Mouse (Mus musculus) C2C12 (cell line): Measurements from ENCODE around the gene Gopc. TPM values are rescaled to one million over a fixed set of nuclear protein-coding genes. Genes with fewer than 3 reads are reported as not detected.

Source experiments
- H3K27me3 ChIP-seq: one replicate; pipeline ENCODE4 v1.6.1; 2011; ENCODE audit not compliant: control insufficient read depth, insufficient read depth, insufficient read length
- H3K36me3 ChIP-seq: one replicate; pipeline ENCODE4 v1.6.1; 2011; ENCODE audit not compliant: control insufficient read depth, insufficient read depth
- H3K4me3 ChIP-seq: one replicate; pipeline ENCODE4 v1.5.1; 2011; ENCODE audit warnings: mild to moderate bottlenecking, control low read depth; ENCODE audit not compliant: poor library complexity, insufficient read depth, severe bottlenecking
- H3K79me2 ChIP-seq: one replicate; pipeline ENCODE4 v1.6.1; 2011; ENCODE audit not compliant: control insufficient read depth, insufficient read depth
- H3K79me3 ChIP-seq: one replicate; pipeline ENCODE4 v1.6.1; 2011; ENCODE audit warnings: low read depth, control low read depth
- H3ac ChIP-seq: one replicate; pipeline ENCODE3; 2011; ENCODE audit warnings: low read depth; ENCODE audit not compliant: control insufficient read depth, insufficient read length
- CEBPB ChIP-seq: IDR thresholded peaks from one replicate; pipeline ENCODE4 v1.6.1; 2011; ENCODE audit warnings: low read depth, mild to moderate bottlenecking, control low read depth, moderate library complexity
- CTCF ChIP-seq: IDR thresholded peaks from one replicate; pipeline ENCODE4 v1.5.1; 2011; ENCODE audit not compliant: control insufficient read depth, insufficient read depth, insufficient read length
- FOSL1 ChIP-seq: IDR thresholded peaks from one replicate; pipeline ENCODE4 v1.8.0; 2011; ENCODE audit warnings: mild to moderate bottlenecking, low read length; ENCODE audit not compliant: poor library complexity, insufficient read depth, severe bottlenecking
- MAX ChIP-seq: IDR thresholded peaks from one replicate; pipeline ENCODE4 v1.6.1; 2011; ENCODE audit warnings: mild to moderate bottlenecking, control low read depth
- MYOD1 ChIP-seq: IDR thresholded peaks from one replicate; pipeline ENCODE4 v1.6.1; 2011; ENCODE audit warnings: low read depth; ENCODE audit not compliant: control insufficient read depth, insufficient read length
- MYOG ChIP-seq: IDR thresholded peaks from one replicate; pipeline ENCODE4 v1.6.1; 2011; ENCODE audit not compliant: control insufficient read depth, insufficient read length; ENCODE audit errors: extremely low read depth
- USF1 ChIP-seq: IDR thresholded peaks from one replicate; pipeline ENCODE4 v1.6.1; 2011; ENCODE audit warnings: low read depth, mild to moderate bottlenecking, control low read depth, moderate library complexity
- polyA plus RNA-seq: library from polyadenylated mRNA; unstranded; fragments of >200 nt; fragmentation: generic; extraction: Trizol; gene quantifications from one replicate; pipeline ENCODE4 v1.2.1, GENCODE M21; 2012; ENCODE audit warnings: missing spikeins

Gopc gene
- polyA plus RNA-seq, 1 experiment = 5.9 TPM

DNA sequence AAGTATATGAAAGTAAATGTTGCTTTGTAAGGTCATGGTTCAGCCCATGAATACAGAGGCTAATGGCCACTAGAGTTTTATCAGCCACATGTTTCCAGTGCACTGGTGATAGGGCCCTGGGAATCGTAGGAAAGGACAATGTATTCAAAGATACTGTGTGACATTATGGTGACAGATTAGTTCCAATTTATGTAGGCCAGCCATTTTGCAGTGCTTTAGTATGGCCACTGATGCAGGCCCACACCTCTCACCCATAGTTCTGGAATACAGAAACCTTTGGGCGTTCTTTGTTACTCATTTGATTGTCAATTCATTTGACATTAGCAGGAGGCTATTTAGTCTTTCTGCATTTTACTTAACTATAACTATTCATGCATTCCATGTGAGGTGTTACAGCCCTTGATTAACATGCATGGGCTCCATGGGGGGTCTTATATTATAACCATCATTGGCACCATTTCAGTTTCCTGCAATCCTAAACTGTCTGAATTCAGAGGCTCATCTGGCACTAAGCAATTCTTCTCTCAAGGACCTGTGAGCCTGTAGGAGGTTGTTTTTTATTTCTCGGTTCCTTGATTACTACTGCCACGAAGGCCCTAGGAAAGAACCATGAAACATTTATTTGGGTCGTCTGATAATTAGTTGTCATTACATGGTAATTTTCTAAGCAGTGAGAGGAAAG is 93.9 kb downstream of the Gopc start:
- Histone ChIP-seq H3K79me2 (no peaks in the 10 kb centered on the region), H3K27me3 (no peaks in the 10 kb centered on the region), H3K79me3 (no peaks in the 10 kb centered on the region), H3K4me3 (no peak overlapping the region), H3K36me3 (peaks cover 8% of the 10 kb centered on the region), H3ac (no peak overlapping the region)
- no peak for TF ChIP-seq USF1
- no peak for TF ChIP-seq CEBPB
- TF ChIP-seq FOSL1 = no peak
- no peak for TF ChIP-seq CTCF
- TF ChIP-seq MYOD1 = no peak
- no peak for TF ChIP-seq MYOG
- TF ChIP-seq MAX = no peak

Other genes with a start within 250 kb of the Gopc start
- not detected for gene Ros1, start 186.9 kb downstream of the Gopc start, polyA plus RNA-seq
- gene Dcbld1, start 148.5 kb downstream of the Gopc start, polyA plus RNA-seq = 5.6 TPM
- gene Gm26741, start 23.4 kb downstream of the Gopc start, polyA plus RNA-seq = not detected
- not detected for gene Nepn, start 6.8 kb upstream of the Gopc start, polyA plus RNA-seq
- 16.1 TPM for gene Nus1, start 35.4 kb upstream of the Gopc start, polyA plus RNA-seq